In the genomic region with DNA sequence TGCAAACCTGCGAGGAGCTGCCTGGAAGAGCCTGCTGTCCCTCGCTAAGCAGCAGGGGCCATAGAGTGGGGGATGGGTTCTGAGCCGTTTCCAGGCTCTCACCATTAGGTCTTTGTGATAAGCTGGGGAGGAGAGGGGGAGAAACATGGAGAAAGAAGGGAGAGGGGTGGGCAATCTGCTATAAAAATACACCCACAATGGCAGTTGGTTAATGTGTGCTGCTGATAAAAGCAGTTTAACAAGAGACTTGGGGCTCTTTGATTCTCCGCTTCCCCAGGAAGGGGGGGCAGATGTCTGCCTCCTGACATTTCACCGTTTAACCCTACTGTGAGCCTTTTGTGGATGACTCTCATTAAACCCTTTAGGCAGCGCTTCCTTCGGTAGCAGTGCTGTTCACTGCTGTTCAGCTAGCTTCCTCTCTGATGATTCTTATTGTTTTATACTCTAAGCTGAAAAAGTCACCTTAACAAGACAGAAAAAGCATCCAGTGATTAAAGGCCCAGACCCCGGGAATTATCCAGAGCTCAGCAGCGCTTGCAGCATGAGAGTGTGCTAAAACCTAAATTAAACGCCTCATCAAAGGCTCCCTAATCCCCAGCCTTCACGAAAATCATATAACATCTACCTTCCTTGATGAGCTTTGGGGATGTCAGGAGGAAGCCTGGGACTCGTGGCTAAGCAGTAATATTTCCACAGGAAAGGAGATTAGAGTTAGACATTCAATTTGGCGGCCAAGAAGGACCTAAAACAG, we compare ENCODE assay signal across 8 mouse cellular contexts.
DNase-seq lines count a peak whose midpoint lies in the region; ATAC-seq and TF ChIP-seq lines count a peak whose summit lies in the region.

No protein-coding gene starts in this region.

- H3K27ac ChIP-seq in embryonic facial prominence, embryonic 15.5 days (replicated peaks), result no peak overlapping the region
- no peak overlapping the region for H3K27ac ChIP-seq in intestine, postnatal 0 days (ENCODE audit: low read depth, low read length)
- H3K27ac ChIP-seq in neural tube, embryonic 13.5 days (replicated peaks), result peak overlapping the region; percentile 78

- no peaks in the 10 kb centered on the region for H3K36me3 ChIP-seq in embryonic facial prominence, embryonic 15.5 days
- H3K36me3 ChIP-seq in intestine, postnatal 0 days (ENCODE audit: control insufficient read depth, insufficient read depth), result no peaks in the 10 kb centered on the region
- H3K36me3 ChIP-seq in neural tube, embryonic 13.5 days, result no peaks in the 10 kb centered on the region

- no peak for TF ChIP-seq CTCF in intestine, postnatal 0 days (IDR thresholded peaks at IDR 0.05; ENCODE audit: low read depth)

- no peak for ATAC-seq in embryonic facial prominence, embryonic 15.5 days (ENCODE audit: insufficient number of reproducible peaks, low FRiP score, low TSS enrichment, low read depth)
- no peak for ATAC-seq in intestine, postnatal 0 days
- peak; percentile 95 for ATAC-seq in neural tube, embryonic 13.5 days (ENCODE audit: low read depth)

- H3K9ac ChIP-seq in embryonic facial prominence, embryonic 15.5 days, result no peak overlapping the region
- H3K9ac ChIP-seq in intestine, postnatal 0 days (ENCODE audit: low read depth, low read length), result no peak overlapping the region
- H3K9ac ChIP-seq in neural tube, embryonic 13.5 days, result peak overlapping the region; percentile 43

- H3K27me3 ChIP-seq in embryonic facial prominence, embryonic 15.5 days, result no peaks in the 10 kb centered on the region
- no peaks in the 10 kb centered on the region for H3K27me3 ChIP-seq in intestine, postnatal 0 days (replicated peaks; ENCODE audit: control insufficient read depth, insufficient read depth, low read length)
- no peaks in the 10 kb centered on the region for H3K27me3 ChIP-seq in neural tube, embryonic 13.5 days

- H3K4me2 ChIP-seq in embryonic facial prominence, embryonic 15.5 days (replicated peaks), result peak overlapping the region; percentile 23
- peak overlapping the region; percentile 43 for H3K4me2 ChIP-seq in intestine, postnatal 0 days (replicated peaks; ENCODE audit: low read depth)
- peak overlapping the region; percentile 52 for H3K4me2 ChIP-seq in neural tube, embryonic 13.5 days

- no peaks in the 10 kb centered on the region for H3K9me3 ChIP-seq in embryonic facial prominence, embryonic 15.5 days (replicated peaks)
- no peaks in the 10 kb centered on the region for H3K9me3 ChIP-seq in intestine, postnatal 0 days (ENCODE audit: control insufficient read depth)
- no peaks in the 10 kb centered on the region for H3K9me3 ChIP-seq in neural tube, embryonic 13.5 days

- intact Hi-C loops in gastrocnemius, postnatal 36 days (cut with DNase I), result no loop called here

- DNase-seq in layer of hippocampus, postnatal 10 days (ENCODE audit: low spot score in 2 of 2), result peak; percentile 10 to 23
- DNase-seq in layer of hippocampus, postnatal 36 days, result no peak
- no peak for DNase-seq in gastrocnemius, postnatal 36 days
- DNase-seq in right cerebral cortex, adult 18-20 months, result no peak
- DNase-seq in testis, postnatal 14 days (ENCODE audit: low spot score), result no peak

- peaks cover 6% of the 10 kb centered on the region; the same call in 1 of the 2 replicates for H3K4me1 ChIP-seq in embryonic facial prominence, embryonic 15.5 days
- H3K4me1 ChIP-seq in intestine, postnatal 0 days (replicated peaks; ENCODE audit: control insufficient read depth, insufficient read depth, low read length), result 0 out of 2 replicates have a peak, but pooled peaks cover 4% of the 10 kb centered on the region
- peaks cover 24% of the 10 kb centered on the region for H3K4me1 ChIP-seq in neural tube, embryonic 13.5 days (replicated peaks)

- no peak overlapping the region for H3K4me3 ChIP-seq in embryonic facial prominence, embryonic 15.5 days (replicated peaks)
- no peak overlapping the region for H3K4me3 ChIP-seq in intestine, postnatal 0 days (ENCODE audit: low read depth, low read length)
- peak overlapping the region; percentile 24 for H3K4me3 ChIP-seq in neural tube, embryonic 13.5 days

- 12% methylated on average over 13 of the region's 13 CpGs for WGBS in embryonic facial prominence, embryonic 15.5 days
- 21% methylated on average over 13 of the region's 13 CpGs for WGBS in intestine, postnatal 0 days
- 2% methylated on average over 13 of the region's 13 CpGs for WGBS in neural tube, embryonic 13.5 days

Comparison
In these comparisons a context has a peak if more than half of its experiments do, and no peak if none do; other contexts are left out.
1. DNase-seq: peak in layer of hippocampus, postnatal 10 days (2 of 2); none in layer of hippocampus, postnatal 36 days (0 of 2), gastrocnemius, postnatal 36 days (0 of 2), right cerebral cortex, adult 18-20 months (single experiment) and testis, postnatal 14 days (single experiment).
2. Peak in every context shown above with its lines, with median percentiles within 50 percentile points of each other: H3K4me2 ChIP-seq.